Mouse (Mus musculus) lung, adult 2 months (tissue): Measurements from ENCODE around the gene Fam83c.

ENCODE experiments used
- CTCF ChIP-seq: fragments of 200-500 bp; IDR thresholded peaks from 2 replicates; pipeline ENCODE4 v1.5.1; 2011; ENCODE audit warnings: mild to moderate bottlenecking, low read length, control low read depth; ENCODE audit not compliant: insufficient read depth
- POLR2A ChIP-seq: fragments of 200-500 bp; IDR thresholded peaks from 2 replicates; pipeline ENCODE4 v1.6.1; 2011; ENCODE audit warnings: low read depth, mild to moderate bottlenecking, control low read depth, low read length, borderline replicate concordance; ENCODE audit errors: extremely low read depth

GRCm38 (mm10) chr2:155777688-155777985 is 57.0 kb downstream of the Fam83c start:
- no peak for TF ChIP-seq CTCF
- TF ChIP-seq POLR2A, result no peak
